Mouse (Mus musculus) midbrain, embryonic 16.5 days (tissue): Measurements from ENCODE around the gene Wnt11. TPM values are rescaled to one million over a fixed set of nuclear protein-coding genes. Genes with fewer than 3 reads are reported as not detected.
A peak's percentile ranks its signal among the peaks of the same experiment; 100 is the strongest.

ENCODE experiments used
- ATAC-seq: fragments of 200-750 bp; cut with Nextera tagmentation; 2 replicates; pipeline ENCODE4 v1.8.0; 2017; ENCODE audit warnings: moderate TSS enrichment
- H3K27ac ChIP-seq: fragments of 300-500 bp; sonication (generic); 2 replicates; pipeline ENCODE4 v1.5.1; 2014; ENCODE audit warnings: mild to moderate bottlenecking, low read length, mixed read lengths
- H3K27me3 ChIP-seq: fragments of 300-500 bp; sonication (generic); 2 replicates; pipeline ENCODE4 v1.6.1; 2014; ENCODE audit warnings: low read depth, low read length, mixed read lengths; ENCODE audit not compliant: control insufficient read depth, insufficient read depth
- H3K36me3 ChIP-seq: fragments of 300-500 bp; sonication (generic); 2 replicates; pipeline ENCODE4 v1.6.1; 2014; ENCODE audit warnings: mild to moderate bottlenecking, low read length, moderate library complexity, mixed read lengths; ENCODE audit not compliant: control insufficient read depth, insufficient read depth
- H3K4me1 ChIP-seq: fragments of 300-500 bp; sonication (generic); 2 replicates; pipeline ENCODE4 v1.6.1; 2014; ENCODE audit warnings: mild to moderate bottlenecking, low read length, mixed read lengths; ENCODE audit not compliant: control insufficient read depth, insufficient read depth
- H3K4me2 ChIP-seq: fragments of 300-500 bp; sonication (generic); 2 replicates; pipeline ENCODE4 v1.6.1; 2014; ENCODE audit warnings: mild to moderate bottlenecking, low read length, mixed read lengths
- H3K4me3 ChIP-seq: fragments of 300-500 bp; sonication (generic); 2 replicates; pipeline ENCODE4 v1.5.1; 2014; ENCODE audit warnings: low read depth, mild to moderate bottlenecking, low read length, moderate library complexity, mixed read lengths
- H3K9ac ChIP-seq: fragments of 300-500 bp; sonication (generic); 2 replicates; pipeline ENCODE4 v1.6.1; 2014; ENCODE audit warnings: low read depth, low read length, mixed read lengths
- H3K9me3 ChIP-seq: fragments of 300-500 bp; sonication (generic); replicated peaks from 2 replicates; pipeline ENCODE4 v1.6.1; 2014; ENCODE audit warnings: mild to moderate bottlenecking, low read length, mixed read lengths; ENCODE audit not compliant: control insufficient read depth, poor library complexity, severe bottlenecking
- WGBS: fragments of 180-500 bp; shearing (Covaris S2); extraction: QIAGEN DNeasy Blood & Tissue Kit; methylation state at CpG from one replicate; pipeline ENCODE4 v1.1.7; 2014; 5-methylcytosine and 5-hydroxymethylcytosine counted together
- polyA plus RNA-seq: library from polyadenylated mRNA; unstranded; fragments of >200 nt; fragmentation: Nextera tagmentation; extraction: Ambion mirVana; gene quantifications from 2 replicates; pipeline ENCODE4 v1.2.1, GENCODE M21; 2015

The Wnt11 gene
- polyA plus RNA-seq, 1 experiment from 2014 or later, result 1.2 TPM

DNA sequence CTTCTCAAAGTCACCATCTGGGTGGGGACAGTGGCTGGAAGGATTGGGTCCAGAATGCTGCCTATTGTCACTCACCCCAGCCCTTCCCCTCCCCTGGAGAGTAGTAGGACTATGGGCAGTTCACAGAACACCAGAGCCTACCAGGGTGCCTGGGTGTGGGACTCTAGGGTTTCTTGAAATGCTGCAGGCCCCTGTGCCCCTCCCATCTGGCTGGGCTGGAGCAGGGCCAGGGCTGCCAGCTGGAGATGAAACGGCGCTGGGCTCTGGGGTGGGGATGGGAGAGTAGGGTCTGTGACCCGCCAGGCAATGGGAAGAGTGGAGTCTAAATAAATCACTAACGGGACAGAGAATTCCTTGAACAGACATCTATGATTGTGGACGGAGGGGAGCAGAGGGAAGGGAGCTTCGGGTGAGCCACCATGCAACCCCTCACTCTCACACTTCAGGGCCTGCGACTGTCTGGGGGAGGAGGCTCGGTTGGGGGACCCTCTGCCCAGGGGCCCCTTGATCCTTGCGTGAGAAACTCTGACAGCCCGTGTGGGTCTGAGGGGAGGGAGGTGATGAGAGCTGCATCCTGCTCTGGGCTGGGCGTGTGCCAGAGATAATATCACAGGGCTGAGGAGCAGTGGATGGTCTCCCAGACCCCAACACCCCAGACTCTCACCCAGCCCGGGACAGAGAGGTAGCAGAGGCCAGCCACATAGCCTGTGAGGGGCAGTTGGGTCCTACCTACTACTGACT lies 32.3 kb downstream of the Wnt11 start:
- Histone ChIP-seq H3K36me3 (no peaks in the 10 kb centered on the region), H3K27ac (no peak overlapping the region), H3K9ac (no peak overlapping the region; the same call in 1 of the 2 replicates), H3K4me3 (no peak overlapping the region), H3K4me2 (no peak overlapping the region), H3K9me3 (no peaks in the 10 kb centered on the region), H3K4me1 (0 out of 2 replicates have a peak, but pooled peaks cover 3% of the 10 kb centered on the region), H3K27me3 (no peaks in the 10 kb centered on the region)
- 40% methylated on average over 12 of the region's 12 CpGs for WGBS
- no peak for ATAC-seq

DNA sequence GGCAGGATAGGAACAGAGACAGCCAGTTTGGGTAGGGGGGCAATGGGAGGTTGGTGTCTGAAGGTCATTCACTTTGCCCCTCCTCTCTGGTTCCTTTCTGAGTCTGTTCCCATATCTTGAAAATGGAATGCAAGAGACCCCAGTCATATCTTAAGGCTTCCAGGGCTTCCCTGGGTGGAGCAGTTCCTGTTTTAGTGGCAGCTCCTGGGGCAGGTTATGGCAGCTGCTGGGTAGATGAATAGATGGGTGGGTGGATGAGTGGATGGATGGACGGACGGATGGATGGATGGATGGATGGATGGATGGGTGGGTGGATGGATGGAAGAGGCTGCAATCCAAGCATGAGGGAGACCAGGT lies 32.9 kb downstream of the Wnt11 start:
- 96% methylated on average over 2 of the region's 2 CpGs for WGBS

DNA sequence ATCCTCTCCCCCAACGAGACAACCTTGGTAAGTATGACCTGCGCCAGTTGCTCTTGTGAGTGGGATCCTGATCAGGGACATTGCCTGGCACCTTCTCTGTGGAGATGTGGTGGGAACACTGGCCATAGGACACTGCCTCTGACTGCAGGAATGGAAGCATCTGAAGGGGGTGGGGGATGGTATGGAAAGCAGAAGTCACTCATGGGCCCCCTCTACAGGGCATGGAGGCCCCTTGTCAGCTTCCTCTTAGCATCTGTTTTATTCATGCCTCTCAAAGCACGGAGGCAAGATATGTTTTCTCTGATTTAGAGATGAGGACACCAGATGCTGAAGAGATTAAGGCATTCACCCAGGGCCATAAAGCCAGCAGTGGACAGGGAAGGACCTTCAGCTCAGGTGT lies 34.2 kb downstream of the Wnt11 start:
- Histone ChIP-seq H3K4me2 (no peak overlapping the region), H3K4me3 (no peak overlapping the region), H3K27ac (no peak overlapping the region), H3K36me3 (no peaks in the 10 kb centered on the region), H3K9ac (no peak overlapping the region), H3K27me3 (no peaks in the 10 kb centered on the region), H3K4me1 (0 out of 2 replicates have a peak, but pooled peaks cover 3% of the 10 kb centered on the region), H3K9me3 (no peaks in the 10 kb centered on the region)
- 51% methylated on average over 3 of the region's 3 CpGs for WGBS
- no peak for ATAC-seq

More for the DNA sequence above, 32.9 kb downstream of the Wnt11 start:
- Histone ChIP-seq H3K4me2 (no peak overlapping the region), H3K27me3 (no peaks in the 10 kb centered on the region), H3K9ac (no peak overlapping the region), H3K9me3 (no peaks in the 10 kb centered on the region), H3K27ac (no peak overlapping the region), H3K4me1 (0 out of 2 replicates have a peak, but pooled peaks cover 3% of the 10 kb centered on the region), H3K4me3 (no peak overlapping the region), H3K36me3 (no peaks in the 10 kb centered on the region)
- no peak for ATAC-seq

DNA sequence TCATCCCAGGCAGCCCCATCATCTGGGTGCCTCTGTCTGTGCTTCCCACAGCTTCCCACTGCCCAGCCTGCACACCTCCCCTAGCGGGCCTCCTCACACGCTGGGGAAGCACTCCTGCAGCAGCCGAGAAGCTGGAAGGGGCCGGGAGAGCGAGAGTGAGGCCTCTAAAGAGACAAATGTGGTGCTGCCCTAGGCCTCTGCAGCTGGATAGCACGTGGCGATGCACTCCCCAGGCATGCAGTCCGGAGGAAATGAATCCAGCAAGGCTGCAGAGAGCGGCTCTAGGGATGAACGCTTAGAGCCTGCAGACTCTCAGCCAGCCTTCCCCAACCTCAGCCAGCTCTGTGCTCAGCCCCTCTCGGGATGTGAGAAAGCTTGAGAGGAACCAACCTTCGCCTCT lies 35.9 kb downstream of the Wnt11 start:
- no peak for ATAC-seq
- Histone ChIP-seq H3K27me3 (no peaks in the 10 kb centered on the region), H3K4me1 (peaks cover 7% of the 10 kb centered on the region), H3K4me3 (no peak overlapping the region), H3K27ac (no peak overlapping the region), H3K9ac (no peak overlapping the region; the same call in 1 of the 2 replicates), H3K9me3 (no peaks in the 10 kb centered on the region), H3K36me3 (no peaks in the 10 kb centered on the region), H3K4me2 (no peak overlapping the region)
- 21% methylated on average over 12 of the region's 12 CpGs for WGBS

DNA sequence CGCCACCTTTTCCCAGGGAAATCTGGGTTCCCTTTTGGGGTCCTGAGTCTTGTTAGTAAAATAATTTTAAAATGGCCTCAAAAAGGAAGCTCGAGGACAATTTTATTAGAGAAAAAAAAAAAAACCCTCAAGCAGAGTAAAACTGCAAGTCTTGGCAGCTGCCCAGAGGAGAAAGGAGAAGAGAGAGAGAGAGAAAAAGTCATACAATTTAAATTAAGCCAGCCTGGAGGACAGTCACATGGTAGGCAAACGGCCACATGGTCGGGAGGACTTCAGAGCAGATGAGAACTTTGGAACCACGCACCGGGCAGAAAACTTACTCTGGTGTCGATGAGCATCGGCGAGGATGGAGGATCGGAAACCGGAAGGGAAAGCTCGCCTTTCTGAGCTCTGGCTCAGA lies 37.0 kb downstream of the Wnt11 start:
- Histone ChIP-seq H3K4me1 (peaks cover 12% of the 10 kb centered on the region), H3K4me3 (no peak overlapping the region), H3K4me2 (no peak overlapping the region), H3K27me3 (no peaks in the 10 kb centered on the region), H3K36me3 (no peaks in the 10 kb centered on the region), H3K9me3 (no peaks in the 10 kb centered on the region), H3K9ac (no peak overlapping the region), H3K27ac (no peak overlapping the region)
- no peak for ATAC-seq
- 79% methylated on average over 12 of the region's 12 CpGs for whole genome bisulfite sequencing

DNA sequence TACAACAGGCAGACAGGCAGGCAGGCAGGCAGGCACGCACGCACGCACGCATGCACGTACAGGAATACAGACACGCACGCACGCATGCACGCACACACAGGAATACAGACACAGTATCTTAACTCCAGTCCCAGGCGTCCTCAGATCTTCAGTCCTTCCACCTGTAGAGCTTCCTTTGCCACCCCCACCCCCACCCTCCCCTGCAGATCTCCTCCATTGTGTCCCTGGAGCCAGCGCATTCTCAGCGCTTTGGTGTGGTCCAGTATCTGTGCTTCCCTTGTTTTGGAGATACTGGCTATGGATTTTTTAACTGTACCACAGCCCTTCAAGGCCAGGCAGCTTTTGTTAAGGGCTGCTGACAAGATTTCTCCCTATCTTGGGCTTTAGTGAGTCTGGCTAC lies 38.4 kb downstream of the Wnt11 start:
- no peaks in the 10 kb centered on the region for H3K9me3 ChIP-seq
- H3K4me2 ChIP-seq, result no peak overlapping the region
- H3K4me3 ChIP-seq, result no peak overlapping the region
- peaks cover 13% of the 10 kb centered on the region for H3K4me1 ChIP-seq
- no peak overlapping the region for H3K27ac ChIP-seq
- H3K9ac ChIP-seq, result no peak overlapping the region
- ATAC-seq, result no peak
- H3K27me3 ChIP-seq, result no peaks in the 10 kb centered on the region
- H3K36me3 ChIP-seq, result no peaks in the 10 kb centered on the region
- WGBS, result 77% methylated on average over 12 of the region's 12 CpGs

DNA sequence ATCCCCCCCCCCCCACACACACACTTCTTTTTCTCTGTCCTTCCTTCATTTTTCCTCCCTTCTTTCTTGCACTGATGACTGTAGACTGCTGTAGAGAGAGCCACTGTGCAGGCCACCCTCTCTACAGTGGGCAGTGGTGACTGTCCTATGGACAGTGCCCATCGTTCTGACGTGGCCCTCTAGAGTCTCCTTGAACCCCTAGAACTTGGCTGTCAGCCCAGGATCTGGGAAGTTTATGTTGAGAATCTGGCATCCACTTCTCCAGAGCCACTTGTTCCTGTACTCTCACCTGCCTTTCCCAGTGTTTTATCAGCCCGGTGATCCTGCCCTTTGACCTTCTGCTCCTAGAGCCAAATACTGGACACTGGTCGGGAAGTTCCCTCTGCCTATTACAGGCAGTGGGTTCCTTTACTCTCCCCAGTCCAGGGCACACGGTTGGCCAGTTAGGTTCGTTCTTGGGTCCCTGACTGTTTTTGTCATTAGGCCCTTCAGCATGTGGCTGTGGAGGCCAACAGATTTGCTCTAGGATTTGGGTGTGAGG lies 39.6 kb downstream of the Wnt11 start:
- H3K9ac ChIP-seq, result no peak overlapping the region
- peaks cover 13% of the 10 kb centered on the region for H3K4me1 ChIP-seq
- no peaks in the 10 kb centered on the region for H3K36me3 ChIP-seq
- ATAC-seq, result no peak
- H3K27me3 ChIP-seq, result no peaks in the 10 kb centered on the region
- no peak overlapping the region for H3K27ac ChIP-seq
- WGBS, result 62% methylated on average over 6 of the region's 6 CpGs
- no peak overlapping the region for H3K4me3 ChIP-seq
- H3K9me3 ChIP-seq, result no peaks in the 10 kb centered on the region
- H3K4me2 ChIP-seq, result no peak overlapping the region

DNA sequence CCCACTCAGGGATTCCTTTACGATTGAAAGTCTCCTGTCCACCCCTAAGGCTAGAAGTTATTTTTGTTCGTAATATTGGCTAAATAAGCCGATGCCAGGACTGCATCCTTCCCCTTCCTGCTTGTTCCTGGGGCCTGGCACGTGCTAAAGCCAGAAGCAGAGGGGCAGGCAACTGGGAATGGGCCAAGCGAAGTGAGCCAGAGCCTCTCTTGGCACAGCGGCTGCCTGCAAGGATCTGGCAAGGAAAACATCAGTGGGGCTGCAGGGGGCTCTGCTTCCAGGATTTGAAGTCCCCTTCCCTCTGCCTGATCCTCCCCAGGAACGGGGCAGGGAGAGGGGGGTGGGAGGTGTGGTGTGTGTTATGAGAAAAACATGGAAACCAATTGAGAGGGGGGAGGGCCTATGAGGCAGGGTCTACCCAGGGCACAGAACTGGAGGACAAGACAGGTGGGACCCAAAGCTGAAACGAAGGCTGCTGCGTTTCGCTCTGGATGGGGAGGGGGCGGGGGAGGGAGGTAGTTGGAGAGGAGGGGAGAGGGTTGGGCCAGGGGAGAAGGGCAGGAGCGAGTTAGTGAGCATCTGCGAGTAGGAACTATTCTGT lies 40.6 kb downstream of the Wnt11 start:
- Histone ChIP-seq H3K9me3 (no peaks in the 10 kb centered on the region), H3K4me2 (peak overlapping the region; percentile 8; the same call in 1 of the 2 replicates), H3K4me3 (no peak overlapping the region), H3K4me1 (peaks cover 13% of the 10 kb centered on the region), H3K36me3 (no peaks in the 10 kb centered on the region), H3K9ac (no peak overlapping the region), H3K27me3 (no peaks in the 10 kb centered on the region), H3K27ac (no peak overlapping the region)
- 18% methylated on average over 13 of the region's 13 CpGs for WGBS
- ATAC-seq, result peak; percentile 37; the same call in 1 of the 2 replicates

DNA sequence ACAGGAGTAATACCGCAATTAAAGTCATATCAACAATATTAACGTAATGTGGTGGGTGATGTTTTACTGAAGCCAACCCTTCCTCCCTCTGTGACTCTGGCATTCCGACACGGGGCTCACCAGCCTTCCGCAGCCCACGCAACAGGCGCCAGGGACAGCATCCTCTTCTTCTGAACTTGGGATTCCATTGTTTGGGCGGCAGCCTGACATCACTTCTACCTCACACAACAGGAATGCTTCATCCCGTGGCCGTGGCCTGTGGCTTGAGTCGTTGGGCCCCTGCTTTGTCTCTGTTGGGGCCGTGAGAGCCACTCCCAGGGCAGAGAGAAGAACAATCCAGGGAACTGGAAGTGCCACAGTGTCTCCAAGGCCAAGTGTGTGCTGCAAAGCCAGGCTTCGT lies 41.2 kb downstream of the Wnt11 start:
- no peak for ATAC-seq

More for the DNA sequence above, 41.2 kb downstream of the Wnt11 start:
- Histone ChIP-seq H3K27me3 (no peaks in the 10 kb centered on the region), H3K27ac (no peak overlapping the region), H3K4me3 (no peak overlapping the region), H3K9ac (no peak overlapping the region), H3K36me3 (no peaks in the 10 kb centered on the region), H3K9me3 (no peaks in the 10 kb centered on the region), H3K4me1 (peaks cover 13% of the 10 kb centered on the region), H3K4me2 (no peak overlapping the region)
- WGBS, result 28% methylated on average over 13 of the region's 13 CpGs
